In the genomic region with DNA sequence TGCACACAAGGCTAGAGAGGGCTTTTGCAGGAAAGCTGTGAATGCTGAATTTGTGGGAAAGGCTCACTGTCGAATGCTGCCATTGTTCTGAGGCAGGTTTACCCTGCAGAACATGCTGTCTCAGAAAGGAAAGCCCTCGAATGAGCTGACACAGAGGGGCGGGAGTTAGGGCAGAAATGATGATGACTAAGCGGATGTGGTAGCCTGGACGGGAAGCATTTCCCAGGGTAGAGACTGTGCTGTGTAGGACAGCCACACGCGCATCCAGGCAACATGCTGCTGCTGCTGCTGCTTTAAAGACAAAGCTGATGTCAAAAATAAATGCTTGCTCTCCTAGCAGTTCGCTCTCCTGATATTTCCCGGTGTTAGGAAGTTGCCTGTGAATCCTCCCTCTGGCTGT, we compare ENCODE assay signal across 8 mouse cellular contexts. TPM values are rescaled to one million over a fixed set of nuclear protein-coding genes. Genes with fewer than 3 reads are reported as not detected.
DNase-seq lines count a peak whose midpoint lies in the region; ATAC-seq and TF ChIP-seq lines count a peak whose summit lies in the region.

No protein-coding gene starts in this region.

- H3K27me3 ChIP-seq in kidney, adult 2 months (replicated peaks; ENCODE audit: control insufficient read depth, insufficient read depth, low read length), result no peaks in the 10 kb centered on the region
- H3K27me3 ChIP-seq in kidney, embryonic 16.5 days (ENCODE audit: insufficient read depth, low read length), result no peaks in the 10 kb centered on the region
- H3K27me3 ChIP-seq in heart, embryonic 16.5 days (ENCODE audit: control insufficient read depth, insufficient read depth, low read length), result no peaks in the 10 kb centered on the region
- no peaks in the 10 kb centered on the region for H3K27me3 ChIP-seq in lung, postnatal 0 days (replicated peaks; ENCODE audit: insufficient read depth, low read length)
- no peaks in the 10 kb centered on the region for H3K27me3 ChIP-seq in stomach, postnatal 0 days (ENCODE audit: control insufficient read depth, insufficient read depth, low read length)

- no peaks in the 10 kb centered on the region for H3K9me3 ChIP-seq in kidney, embryonic 16.5 days (ENCODE audit: low read length)
- no peaks in the 10 kb centered on the region for H3K9me3 ChIP-seq in heart, embryonic 16.5 days (replicated peaks; ENCODE audit: control insufficient read depth, low read length)
- no peaks in the 10 kb centered on the region for H3K9me3 ChIP-seq in lung, postnatal 0 days (ENCODE audit: low read length)
- no peaks in the 10 kb centered on the region for H3K9me3 ChIP-seq in stomach, postnatal 0 days (ENCODE audit: control insufficient read depth, low read length)

- 45% methylated on average over 9 of the region's 9 CpGs for WGBS in kidney, adult 2 months
- 59% methylated on average over 9 of the region's 9 CpGs for WGBS in kidney, embryonic 16.5 days
- WGBS in heart, embryonic 16.5 days, result 39% methylated on average over 9 of the region's 9 CpGs
- 44% methylated on average over 9 of the region's 9 CpGs for WGBS in lung, postnatal 0 days
- 46% methylated on average over 9 of the region's 9 CpGs for WGBS in stomach, postnatal 0 days

- no peak overlapping the region for H3K9ac ChIP-seq in kidney, embryonic 16.5 days (replicated peaks; ENCODE audit: low read length)
- H3K9ac ChIP-seq in heart, embryonic 16.5 days (ENCODE audit: low read length), result no peak overlapping the region
- H3K9ac ChIP-seq in lung, postnatal 0 days (replicated peaks; ENCODE audit: low read depth), result no peak overlapping the region
- H3K9ac ChIP-seq in stomach, postnatal 0 days (ENCODE audit: low read length), result no peak overlapping the region

- H3K36me3 ChIP-seq in kidney, adult 2 months (ENCODE audit: control insufficient read depth, insufficient read depth, low read length), result peaks cover 3% of the 10 kb centered on the region
- peaks cover 6% of the 10 kb centered on the region; the same call in 1 of the 2 replicates for H3K36me3 ChIP-seq in kidney, embryonic 16.5 days (ENCODE audit: insufficient read depth, low read length)
- H3K36me3 ChIP-seq in heart, embryonic 16.5 days (ENCODE audit: control insufficient read depth, insufficient read depth), result peaks cover 10% of the 10 kb centered on the region
- no peaks in the 10 kb centered on the region for H3K36me3 ChIP-seq in lung, postnatal 0 days (ENCODE audit: insufficient read depth, low read length)
- H3K36me3 ChIP-seq in stomach, postnatal 0 days (ENCODE audit: control insufficient read depth, insufficient read depth, low read length), result 0 out of 2 replicates have a peak, but pooled peaks cover 2% of the 10 kb centered on the region

- peak; percentile 54 for DNase-seq in kidney, adult 2 months
- peak; percentile 37 for DNase-seq in T-cell, adult 2 months (ENCODE audit: low spot score)
- peak; percentile 54 for DNase-seq in lung, postnatal 0 days (ENCODE audit: low spot score)
- DNase-seq in stomach, postnatal 0 days (ENCODE audit: low spot score), result no peak
- DNase-seq in urinary bladder, postnatal 4 days (ENCODE audit: low spot score in 2 of 2), result no peak
- DNase-seq in cerebellum, adult 9-11 months, result no peak

- no peak for TF ChIP-seq CTCF in kidney, adult 2 months (conservative IDR thresholded peaks at IDR 0.05; ENCODE audit: insufficient read depth, insufficient read length, low read depth, low read length)
- no peak for TF ChIP-seq CTCF in lung, postnatal 0 days (IDR thresholded peaks at IDR 0.05)
- no peak for TF ChIP-seq CTCF in stomach, postnatal 0 days (IDR thresholded peaks at IDR 0.05; ENCODE audit: low read depth)

- no peak for ATAC-seq in kidney, embryonic 16.5 days (ENCODE audit: low FRiP score, low TSS enrichment)
- peak; percentile 56; the same call in 1 of the 2 replicates for ATAC-seq in heart, embryonic 16.5 days (replicated peaks; ENCODE audit: extremely low read depth, insufficient read depth, low FRiP score)
- ATAC-seq in lung, postnatal 0 days, result peak; percentile 76
- ATAC-seq in stomach, postnatal 0 days (ENCODE audit: low FRiP score, low TSS enrichment), result peak; percentile 56; the same call in 1 of the 2 replicates

- H3K4me2 ChIP-seq in kidney, embryonic 16.5 days (replicated peaks; ENCODE audit: low read depth, low read length), result no peak overlapping the region
- no peak overlapping the region for H3K4me2 ChIP-seq in heart, embryonic 16.5 days (ENCODE audit: low read depth, low read length)
- H3K4me2 ChIP-seq in lung, postnatal 0 days (replicated peaks; ENCODE audit: low read depth, low read length), result no peak overlapping the region
- H3K4me2 ChIP-seq in stomach, postnatal 0 days (replicated peaks; ENCODE audit: low read depth), result no peak overlapping the region

- peaks cover 7% of the 10 kb centered on the region for H3K4me1 ChIP-seq in kidney, adult 2 months (ENCODE audit: control insufficient read depth, insufficient read depth, low read length)
- no peaks in the 10 kb centered on the region for H3K4me1 ChIP-seq in kidney, embryonic 16.5 days (ENCODE audit: insufficient read depth, low read length)
- no peaks in the 10 kb centered on the region for H3K4me1 ChIP-seq in heart, embryonic 16.5 days (ENCODE audit: control insufficient read depth, insufficient read depth, low read length)
- H3K4me1 ChIP-seq in lung, postnatal 0 days (ENCODE audit: insufficient read depth, low read depth, low read length), result no peaks in the 10 kb centered on the region
- H3K4me1 ChIP-seq in stomach, postnatal 0 days (replicated peaks; ENCODE audit: control insufficient read depth, insufficient read depth), result no peaks in the 10 kb centered on the region

- no peak for TF ChIP-seq POLR2A in kidney, adult 2 months (IDR thresholded peaks at IDR 0.05; ENCODE audit: low read depth, low read length)

- no peak for TF ChIP-seq EP300 in lung, postnatal 0 days (IDR thresholded peaks at IDR 0.05)
- TF ChIP-seq EP300 in stomach, postnatal 0 days (optimal IDR thresholded peaks at IDR 0.05), result no peak

- H3K27ac ChIP-seq in kidney, adult 2 months (ENCODE audit: insufficient read depth, low read depth, low read length), result no peak overlapping the region
- no peak overlapping the region for H3K27ac ChIP-seq in kidney, embryonic 16.5 days (ENCODE audit: low read length)
- H3K27ac ChIP-seq in heart, embryonic 16.5 days (ENCODE audit: low read length), result no peak overlapping the region
- H3K27ac ChIP-seq in lung, postnatal 0 days (ENCODE audit: low read length), result no peak overlapping the region
- no peak overlapping the region for H3K27ac ChIP-seq in stomach, postnatal 0 days (replicated peaks)

- H3K4me3 ChIP-seq in kidney, adult 2 months (ENCODE audit: insufficient read depth, low read depth, low read length), result no peak overlapping the region
- no peak overlapping the region for H3K4me3 ChIP-seq in kidney, embryonic 16.5 days (ENCODE audit: low read length)
- no peak overlapping the region for H3K4me3 ChIP-seq in heart, embryonic 16.5 days (ENCODE audit: low read length)
- H3K4me3 ChIP-seq in lung, postnatal 0 days (ENCODE audit: low read depth, low read length), result no peak overlapping the region
- no peak overlapping the region for H3K4me3 ChIP-seq in stomach, postnatal 0 days (ENCODE audit: low read depth, low read length)

RNA-seq across cellular contexts. Expression of a gene that starts 24.9 kb away (rescaled TPM):
- polyA plus RNA-seq in kidney, adult 2 months (2012; rRNA removed), result 30.0 and 31.6 TPM in 2 replicates
- 32.3 and 33.9 TPM in 2 replicates for polyA plus RNA-seq in kidney, embryonic 16.5 days (2015; fragmentation: Nextera tagmentation; extraction: Ambion mirVana)
- polyA plus RNA-seq in heart, embryonic 16.5 days (2015; fragmentation: Nextera tagmentation; extraction: Ambion mirVana), result 7.6 and 7.8 TPM in 2 replicates
- polyA plus RNA-seq in lung, postnatal 0 days (2015; fragmentation: Nextera tagmentation; extraction: Ambion mirVana), result 12.9 and 14.4 TPM in 2 replicates
- polyA plus RNA-seq in stomach, postnatal 0 days (2015; fragmentation: Nextera tagmentation; extraction: Ambion mirVana), result 23.0 TPM in 2 replicates

Comparison
In these comparisons a context has a peak if more than half of its experiments do, and no peak if none do; other contexts are left out.
1. DNase-seq: peak in kidney, adult 2 months (single experiment), T-cell, adult 2 months (single experiment) and lung, postnatal 0 days (single experiment); none in stomach, postnatal 0 days (single experiment), urinary bladder, postnatal 4 days (0 of 2) and cerebellum, adult 9-11 months (single experiment).